Mouse (Mus musculus): ENCODE measurements around the gene Tpk1. TPM values are rescaled to one million over a fixed set of nuclear protein-coding genes. Genes with fewer than 3 reads are reported as not detected.

Gene Tpk1
- total and polyA plus RNA-seq, 3 experiments, result 3.5 to 12.6 TPM; not detected in 1

GRCm38 (mm10) chr6:43520218-43520617 lies 145.9 kb downstream of the Tpk1 start:
- Histone ChIP-seq H3K4me3 (ENCODE audit: control insufficient read depth in 1 of 2, insufficient read depth in 1 of 2, low read depth in 2 of 2, low read length in 2 of 2) (no peak overlapping the region), H3K9me3 (replicated peaks; ENCODE audit: insufficient read depth, low read length) (no peaks in the 10 kb centered on the region), H3K36me3 (ENCODE audit: control insufficient read depth in 1 of 2, insufficient read depth in 2 of 2, low read length in 2 of 2) (peaks cover 0 to 15% of the 10 kb centered on the region in 2 experiments; a peak in 2 of 4 replicates), H3K27me3 (ENCODE audit: control insufficient read depth in 1 of 2, insufficient read depth in 2 of 2, low read length in 2 of 2) (no peaks in the 10 kb centered on the region), H3K9ac (ENCODE audit: control insufficient read depth, low read depth, low read length, poor library complexity, severe bottlenecking) (no peak overlapping the region), H3K4me1 (ENCODE audit: control insufficient read depth in 1 of 2, insufficient read depth in 2 of 2, low read length in 2 of 2) (peaks cover 5% of the 10 kb centered on the region in 2 experiments), H3K79me2 (ENCODE audit: control insufficient read depth, insufficient read depth, low read length, poor library complexity) (no peaks in the 10 kb centered on the region), H3K27ac (ENCODE audit: control insufficient read depth, low read depth, low read length) (no peak overlapping the region)
- no peak for DNase-seq (ENCODE audit: low read depth, low spot score)
- no peak for TF ChIP-seq ZKSCAN1 (IDR thresholded peaks at IDR 0.05; ENCODE audit: low read depth, low read length)
- TF ChIP-seq MAFK (IDR thresholded peaks at IDR 0.05; ENCODE audit: borderline replicate concordance, low read depth, low read length), result no peak
- no peak for TF ChIP-seq CHD1 (IDR thresholded peaks at IDR 0.05; ENCODE audit: low read depth, low read length)
- TF ChIP-seq MYB (IDR thresholded peaks at IDR 0.05; ENCODE audit: low read depth, low read length), result no peak
- TF ChIP-seq ETS1 (IDR thresholded peaks at IDR 0.05; ENCODE audit: low read depth, low read length), result no peak
- no peak for TF ChIP-seq MAZ (IDR thresholded peaks at IDR 0.05; ENCODE audit: low read depth, low read length)
- no peak for TF ChIP-seq GABPA (IDR thresholded peaks at IDR 0.05; ENCODE audit: low read depth, low read length)
- TF ChIP-seq ZNF384 (IDR thresholded peaks at IDR 0.05; ENCODE audit: low read depth, low read length), result no peak
- TF ChIP-seq MXI1 (IDR thresholded peaks at IDR 0.05; ENCODE audit: low read depth, low read length), result no peak

DNA sequence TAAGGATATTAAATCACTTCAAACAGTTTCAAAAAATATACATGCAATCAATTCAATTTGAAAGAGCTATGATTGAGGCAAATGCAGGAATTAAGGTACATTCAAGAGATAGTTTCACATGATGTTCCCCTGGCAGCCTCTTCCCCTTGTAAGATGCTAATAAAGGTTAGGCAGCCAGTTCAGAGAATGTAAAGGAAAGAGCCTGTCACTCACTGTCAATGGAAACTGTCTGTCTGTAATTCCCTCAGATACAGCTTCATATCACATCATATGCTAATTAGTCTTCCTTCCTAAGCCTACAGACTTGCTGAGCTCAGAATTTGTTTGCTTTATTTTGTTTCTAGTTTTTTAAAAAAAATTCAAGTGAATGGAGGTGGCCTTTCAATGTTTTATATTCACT lies 147.7 kb downstream of the Tpk1 start:
- Histone ChIP-seq H3K27ac (ENCODE audit: control insufficient read depth, low read depth, low read length) (no peak overlapping the region), H3K9me3 (replicated peaks; ENCODE audit: insufficient read depth, low read length) (no peaks in the 10 kb centered on the region), H3K4me1 (ENCODE audit: control insufficient read depth in 1 of 2, insufficient read depth in 2 of 2, low read length in 2 of 2) (peaks cover 0 to 2% of the 10 kb centered on the region in 2 experiments; a peak in 3 of 4 replicates), H3K79me2 (ENCODE audit: control insufficient read depth, insufficient read depth, low read length, poor library complexity) (no peaks in the 10 kb centered on the region), H3K9ac (ENCODE audit: control insufficient read depth, low read depth, low read length, poor library complexity, severe bottlenecking) (no peak overlapping the region), H3K4me3 (ENCODE audit: control insufficient read depth in 1 of 2, insufficient read depth in 1 of 2, low read depth in 2 of 2, low read length in 2 of 2) (no peak overlapping the region), H3K27me3 (ENCODE audit: control insufficient read depth in 1 of 2, insufficient read depth in 2 of 2, low read length in 2 of 2) (no peaks in the 10 kb centered on the region), H3K36me3 (ENCODE audit: control insufficient read depth in 1 of 2, insufficient read depth in 2 of 2, low read length in 2 of 2) (peaks cover 0 to 7% of the 10 kb centered on the region in 2 experiments; a peak in 2 of 4 replicates)
- DNase-seq (ENCODE audit: low read depth, low spot score), result no peak
- TF ChIP-seq NRF1 (IDR thresholded peaks at IDR 0.05; ENCODE audit: insufficient read depth, low read depth, low read length, poor library complexity, severe bottlenecking), result no peak
- TF ChIP-seq POLR2AphosphoS2 (IDR thresholded peaks at IDR 0.05; ENCODE audit: low read length), result no peak
- no peak for TF ChIP-seq CTCF (IDR thresholded peaks at IDR 0.05 in 2 of 3, conservative IDR thresholded peaks at IDR 0.05 in 1 of 3; ENCODE audit: control insufficient read depth in 1 of 3, insufficient read depth in 1 of 3, low read depth in 2 of 3, low read length in 3 of 3, poor library complexity in 1 of 3, severe bottlenecking in 1 of 3)
- TF ChIP-seq TBP (IDR thresholded peaks at IDR 0.05; ENCODE audit: low read depth, low read length), result no peak
- no peak for TF ChIP-seq POLR2AphosphoS5 (IDR thresholded peaks at IDR 0.05; ENCODE audit: borderline replicate concordance, low read depth, low read length)
- TF ChIP-seq MAZ (IDR thresholded peaks at IDR 0.05; ENCODE audit: low read depth, low read length), result no peak
- no peak for TF ChIP-seq RAD21 (IDR thresholded peaks at IDR 0.05; ENCODE audit: low read depth, low read length)
- TF ChIP-seq TAL1 (IDR thresholded peaks at IDR 0.05; ENCODE audit: low read length), result no peak
